Mouse (Mus musculus): Measurements from ENCODE around the gene Dnah2. TPM values are rescaled to one million over a fixed set of nuclear protein-coding genes. Genes with fewer than 3 reads are reported as not detected.

Dnah2 gene
- total and polyA plus RNA-seq, 2 experiments from 2014 or later = 3.9 to 9.5 TPM

- 73% methylated on average over 5 of the region's 5 CpGs for WGBS
- peaks cover 17% of the 10 kb centered on the region for H3K4me1 ChIP-seq (ENCODE audit: insufficient read depth, low read length)
Observed at GRCm38 (mm10) chr11:69576307-69576706, 27.4 kb upstream of the Dnah2 start.

GRCm38 (mm10) chr11:69575220-69575619, 26.3 kb upstream of the Dnah2 start:
- WGBS = 55% methylated on average over 3 of the region's 3 CpGs
- no peaks in the 10 kb centered on the region for H3K27me3 ChIP-seq (ENCODE audit: insufficient read depth, low read length)
- ATAC-seq (ENCODE audit: low FRiP score) (no peak), DNase-seq (ENCODE audit: low spot score) (peak; percentile 56)
- no peak overlapping the region for H3K27ac ChIP-seq (ENCODE audit: low read depth, low read length)
- H3K36me3 ChIP-seq (ENCODE audit: insufficient read depth, low read length) = peaks cover 6% of the 10 kb centered on the region
- no peaks in the 10 kb centered on the region for H3K9me3 ChIP-seq (ENCODE audit: low read length)
- no peak overlapping the region for H3K9ac ChIP-seq (replicated peaks; ENCODE audit: low read length, poor library complexity, severe bottlenecking)
- TF ChIP-seq CTCF (IDR thresholded peaks at IDR 0.05) = peak; percentile 70
- H3K4me2 ChIP-seq (ENCODE audit: low read depth, low read length, poor library complexity, severe bottlenecking) = no peak overlapping the region
- no peak overlapping the region for H3K4me3 ChIP-seq (ENCODE audit: low read depth, low read length)
- peaks cover 17% of the 10 kb centered on the region for H3K4me1 ChIP-seq (ENCODE audit: insufficient read depth, low read length)

More at GRCm38 (mm10) chr11:69576307-69576706, 27.4 kb upstream of the Dnah2 start:
- H3K9me3 ChIP-seq (ENCODE audit: low read length) = no peaks in the 10 kb centered on the region
- no peak overlapping the region for H3K4me3 ChIP-seq (ENCODE audit: low read depth, low read length)
- no peak for ATAC-seq (ENCODE audit: low FRiP score)
- no peak overlapping the region for H3K4me2 ChIP-seq (ENCODE audit: low read depth, low read length, poor library complexity, severe bottlenecking)
- H3K36me3 ChIP-seq (ENCODE audit: insufficient read depth, low read length) = peaks cover 3% of the 10 kb centered on the region
- no peak for DNase-seq (ENCODE audit: low spot score)
- H3K27ac ChIP-seq (ENCODE audit: low read depth, low read length) = no peak overlapping the region
- no peak for TF ChIP-seq CTCF (IDR thresholded peaks at IDR 0.05)
- H3K27me3 ChIP-seq (ENCODE audit: insufficient read depth, low read length) = no peaks in the 10 kb centered on the region
- H3K9ac ChIP-seq (replicated peaks; ENCODE audit: low read length, poor library complexity, severe bottlenecking) = no peak overlapping the region

GRCm38 (mm10) chr11:69565131-69565530, 16.2 kb upstream of the Dnah2 start:
- no peak overlapping the region for H3K9ac ChIP-seq (replicated peaks; ENCODE audit: low read length, poor library complexity, severe bottlenecking)
- H3K9me3 ChIP-seq (ENCODE audit: low read length) = no peaks in the 10 kb centered on the region
- no peak overlapping the region for H3K4me3 ChIP-seq (ENCODE audit: low read depth, low read length)
- WGBS = 82% methylated on average over 8 of the region's 8 CpGs
- H3K4me1 ChIP-seq (ENCODE audit: insufficient read depth, low read length) = peaks cover 10% of the 10 kb centered on the region
- no peak for ATAC-seq (ENCODE audit: low FRiP score)
- no peak overlapping the region for H3K4me2 ChIP-seq (ENCODE audit: low read depth, low read length, poor library complexity, severe bottlenecking)
- no peak overlapping the region for H3K27ac ChIP-seq (ENCODE audit: low read depth, low read length)
- no peak for TF ChIP-seq CTCF (IDR thresholded peaks at IDR 0.05)
- H3K27me3 ChIP-seq (ENCODE audit: insufficient read depth, low read length) = no peaks in the 10 kb centered on the region
- DNase-seq (ENCODE audit: low spot score) = no peak
- H3K36me3 ChIP-seq (ENCODE audit: insufficient read depth, low read length) = 0 out of 2 replicates have a peak, but pooled peaks cover 11% of the 10 kb centered on the region

- TF ChIP-seq CTCF (IDR thresholded peaks at IDR 0.05) = no peak
- no peak overlapping the region for H3K27ac ChIP-seq (ENCODE audit: low read depth, low read length)
- H3K9me3 ChIP-seq (ENCODE audit: low read length) = no peaks in the 10 kb centered on the region
- no peak overlapping the region for H3K4me2 ChIP-seq (ENCODE audit: low read depth, low read length, poor library complexity, severe bottlenecking)
- no peak overlapping the region for H3K4me3 ChIP-seq (ENCODE audit: low read depth, low read length)
- H3K9ac ChIP-seq (replicated peaks; ENCODE audit: low read length, poor library complexity, severe bottlenecking) = no peak overlapping the region
- WGBS = 46% methylated on average over 3 of the region's 3 CpGs
- 0 out of 2 replicates have a peak, but pooled peaks cover 11% of the 10 kb centered on the region for H3K36me3 ChIP-seq (ENCODE audit: insufficient read depth, low read length)
- no peaks in the 10 kb centered on the region for H3K27me3 ChIP-seq (ENCODE audit: insufficient read depth, low read length)
- ATAC-seq (ENCODE audit: low FRiP score) (no peak), DNase-seq (ENCODE audit: low spot score) (no peak)
- H3K4me1 ChIP-seq (ENCODE audit: insufficient read depth, low read length) = peaks cover 10% of the 10 kb centered on the region
Observed at GRCm38 (mm10) chr11:69564391-69564790, 15.5 kb upstream of the Dnah2 start.

GRCm38 (mm10) chr11:69563373-69563772, 14.5 kb upstream of the Dnah2 start:
- Histone ChIP-seq H3K9me3 (ENCODE audit: low read length) (no peaks in the 10 kb centered on the region), H3K36me3 (ENCODE audit: insufficient read depth, low read length) (0 out of 2 replicates have a peak, but pooled peaks cover 11% of the 10 kb centered on the region), H3K4me1 (ENCODE audit: insufficient read depth, low read length) (peaks cover 13% of the 10 kb centered on the region), H3K4me2 (ENCODE audit: low read depth, low read length, poor library complexity, severe bottlenecking) (no peak overlapping the region), H3K9ac (replicated peaks; ENCODE audit: low read length, poor library complexity, severe bottlenecking) (no peak overlapping the region), H3K27me3 (ENCODE audit: insufficient read depth, low read length) (no peaks in the 10 kb centered on the region), H3K27ac (ENCODE audit: low read depth, low read length) (no peak overlapping the region), H3K4me3 (ENCODE audit: low read depth, low read length) (no peak overlapping the region)
- no peak for TF ChIP-seq CTCF (IDR thresholded peaks at IDR 0.05)
- WGBS = 85% methylated on average over 13 of the region's 13 CpGs
- no peak for ATAC-seq (ENCODE audit: low FRiP score)
- DNase-seq (ENCODE audit: low spot score) = no peak

GRCm38 (mm10) chr11:69560896-69561854, 12.3 kb upstream of the Dnah2 start:
- Histone ChIP-seq H3K4me2 (ENCODE audit: low read depth, low read length, poor library complexity, severe bottlenecking) (peak overlapping the region; percentile 83), H3K4me3 (ENCODE audit: low read depth, low read length) (peak overlapping the region; percentile 91), H3K36me3 (ENCODE audit: insufficient read depth, low read length) (peaks cover 11% of the 10 kb centered on the region), H3K4me1 (ENCODE audit: insufficient read depth, low read length) (peaks cover 32% of the 10 kb centered on the region), H3K27ac (ENCODE audit: low read depth, low read length) (peak overlapping the region; percentile 91), H3K9me3 (ENCODE audit: low read length) (no peaks in the 10 kb centered on the region), H3K27me3 (ENCODE audit: insufficient read depth, low read length) (no peaks in the 10 kb centered on the region), H3K9ac (replicated peaks; ENCODE audit: low read length, poor library complexity, severe bottlenecking) (peak overlapping the region; percentile 98; the same call in 1 of the 2 replicates)
- ATAC-seq (ENCODE audit: low FRiP score) = peak; percentile 71
- no peak; the same call in 1 of the 2 replicates for TF ChIP-seq CTCF (IDR thresholded peaks at IDR 0.05)
- WGBS = 18% methylated on average over 16 of the region's 16 CpGs
- peak; percentile 76 for DNase-seq (ENCODE audit: low spot score)
